Mouse (Mus musculus) heart, adult 2 months (tissue): ENCODE measurements around the gene Mrps12. TPM values are rescaled to one million over a fixed set of nuclear protein-coding genes. Genes with fewer than 3 reads are reported as not detected.

Source experiments
- DNase-seq, 2 experiments: peaks; one replicate each; pipeline ENCODE4 v3.0.0; 2021
- H3K27ac ChIP-seq: fragments of 200-600 bp; 2 replicates; pipeline ENCODE4 v1.8.1; 2022
- H3K27me3 ChIP-seq: fragments of 200-500 bp; 2 replicates; pipeline ENCODE4 v1.6.1; 2012; ENCODE audit warnings: mild to moderate bottlenecking, low read length, inconsistent platforms, mixed read lengths; ENCODE audit not compliant: control insufficient read depth, insufficient read depth
- H3K36me3 ChIP-seq: fragments of 200-500 bp; 2 replicates; pipeline ENCODE4 v1.6.1; 2012; ENCODE audit warnings: low read length, inconsistent platforms; ENCODE audit not compliant: control insufficient read depth, insufficient read depth
- H3K4me1 ChIP-seq: fragments of 200-500 bp; 2 replicates; pipeline ENCODE4 v1.6.1; 2011; ENCODE audit warnings: low read length; ENCODE audit not compliant: control insufficient read depth, insufficient read depth
- H3K4me3 ChIP-seq: fragments of 200-600 bp; 2 replicates; pipeline ENCODE4 v1.8.1; 2022
- H3K79me2 ChIP-seq: fragments of 200-500 bp; replicated peaks from 2 replicates; pipeline ENCODE4 v1.6.1; 2012; ENCODE audit warnings: mild to moderate bottlenecking, inconsistent platforms, low read length, moderate library complexity, mixed read lengths; ENCODE audit not compliant: control insufficient read depth, insufficient read depth
- H3K9ac ChIP-seq: fragments of 200-500 bp; 2 replicates; pipeline ENCODE4 v1.6.1; 2012; ENCODE audit warnings: low read depth, mild to moderate bottlenecking, control low read depth, inconsistent platforms, low read length, mixed read lengths
- CTCF ChIP-seq: fragments of 200-600 bp; IDR thresholded peaks from 2 replicates; pipeline ENCODE4 v1.8.1; 2022; ENCODE audit warnings: antibody characterized with exemption, mild to moderate bottlenecking, moderate library complexity
- EP300 ChIP-seq: fragments of 200-500 bp; IDR thresholded peaks from 2 replicates; pipeline ENCODE4 v1.6.1; 2011; ENCODE audit warnings: low read depth, low read length, control low read depth; ENCODE audit not compliant: insufficient read depth
- POLR2A ChIP-seq: fragments of 200-500 bp; IDR thresholded peaks from 2 replicates; pipeline ENCODE4 v1.6.1; 2011; ENCODE audit warnings: mild to moderate bottlenecking, low read depth, low read length, control low read depth; ENCODE audit not compliant: insufficient read depth
- WGBS: fragments of 180-500 bp; shearing (Covaris S2); methylation state at CpG from one replicate; pipeline ENCODE4 v1.1.7; 2018; 5-methylcytosine and 5-hydroxymethylcytosine counted together
- intact Hi-C: fragments of 180-260 bp; cut with DNase I; formaldehyde crosslinking; loops from one replicate; pipeline ENCODE4 v1.15.1; 2025
- polyA plus RNA-seq: library from polyadenylated mRNA; depleted of rRNA; stranded (reverse); fragments of >200 nt; gene quantifications from 2 replicates; pipeline ENCODE4 v1.2.3, GENCODE M21; 2012
- total RNA-seq, 2 experiments: library from RNA; stranded (reverse); gene quantifications; 2 replicates each; pipeline ENCODE4 v1.2.3; 2021

Gene Mrps12
- total and polyA plus RNA-seq, 3 experiments, result 47.8 to 57.3 (median 51.9) TPM

DNA sequence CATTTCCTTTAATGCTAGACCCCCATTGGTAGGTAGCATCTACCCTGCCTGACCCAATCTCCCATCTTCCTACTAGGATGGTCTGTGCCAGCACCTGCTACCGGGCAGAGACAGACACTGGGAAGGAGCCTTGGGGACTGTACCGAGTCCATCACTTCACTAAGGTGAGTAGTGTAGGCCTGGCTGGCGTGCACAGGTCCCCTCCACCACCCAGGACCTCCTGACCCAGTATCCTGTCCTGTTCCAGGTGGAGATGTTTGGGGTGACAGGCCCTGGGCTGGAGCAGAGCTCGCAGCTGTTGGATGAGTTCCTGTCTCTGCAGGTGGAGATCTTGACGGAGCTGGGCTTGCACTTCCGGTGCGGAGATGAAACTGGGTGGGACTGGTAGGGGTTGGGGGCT lies 8.3 kb upstream of the Mrps12 start:
- Histone ChIP-seq H3K9ac (no peak overlapping the region), H3K4me1 (no peaks in the 10 kb centered on the region), H3K27ac (no peak overlapping the region), H3K4me3 (no peak overlapping the region), H3K27me3 (no peaks in the 10 kb centered on the region), H3K36me3 (no peaks in the 10 kb centered on the region), H3K79me2 (no peaks in the 10 kb centered on the region)
- 92% methylated on average over 7 of the region's 7 CpGs for WGBS
- TF ChIP-seq POLR2A, result no peak
- no peak for TF ChIP-seq EP300
- TF ChIP-seq CTCF, result no peak
- intact Hi-C loops, result no loop called here
- no peak for DNase-seq

DNA sequence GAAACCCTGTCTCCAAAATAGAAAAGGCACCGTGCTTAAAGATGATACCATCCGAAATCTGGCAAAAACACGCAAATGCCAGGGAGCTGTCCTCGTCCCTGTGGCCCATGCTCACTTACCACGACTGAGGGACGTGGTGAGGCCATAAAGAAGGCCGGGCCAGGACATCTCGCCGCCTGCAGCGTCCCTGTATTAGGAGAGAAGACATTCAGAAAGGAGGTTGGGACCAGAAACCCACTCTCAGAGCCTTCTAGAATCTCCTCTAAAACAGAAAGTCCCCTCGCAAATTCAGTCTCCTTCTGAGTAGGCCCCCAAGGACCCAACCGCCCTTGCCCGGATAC lies 282 bp downstream of the Mrps12 start:
- peak overlapping the region; percentile 81 for H3K9ac ChIP-seq
- H3K27ac ChIP-seq, result peak overlapping the region; percentile 97
- intact Hi-C loops, result no loop called here
- H3K4me1 ChIP-seq, result peaks cover 5% of the 10 kb centered on the region
- DNase-seq, result no peak
- H3K27me3 ChIP-seq, result no peaks in the 10 kb centered on the region
- H3K36me3 ChIP-seq, result no peaks in the 10 kb centered on the region
- H3K79me2 ChIP-seq, result no peaks in the 10 kb centered on the region
- 2% methylated on average over 13 of the region's 13 CpGs for WGBS
- H3K4me3 ChIP-seq, result peak overlapping the region; percentile 93
- TF ChIP-seq EP300, result no peak
- no peak for TF ChIP-seq POLR2A
- TF ChIP-seq CTCF, result no peak

DNA sequence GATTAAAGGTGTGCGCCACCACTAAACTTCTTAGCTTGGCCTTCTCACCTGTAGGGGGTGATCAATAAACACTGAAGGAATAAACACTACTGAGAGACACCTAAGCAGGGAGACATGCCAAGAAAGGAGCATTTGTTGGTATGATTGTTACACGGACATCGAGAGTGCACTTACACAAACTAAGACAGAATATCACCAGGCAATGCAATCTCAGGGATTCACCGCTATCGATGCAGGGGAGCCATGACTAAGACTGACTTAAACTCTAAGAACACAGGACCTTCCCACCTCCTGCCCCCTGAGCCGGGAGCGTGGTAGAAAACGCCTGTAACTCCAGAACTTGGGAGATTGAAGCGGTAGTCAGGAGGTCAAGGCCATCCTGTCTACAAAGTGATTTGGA lies 671 bp downstream of the Mrps12 start:
- intact Hi-C loops, result no loop called here
- no peaks in the 10 kb centered on the region for H3K27me3 ChIP-seq
- H3K4me1 ChIP-seq, result peaks cover 5% of the 10 kb centered on the region
- no peaks in the 10 kb centered on the region for H3K79me2 ChIP-seq
- TF ChIP-seq POLR2A, result no peak
- no peak for TF ChIP-seq EP300
- TF ChIP-seq CTCF, result no peak
- DNase-seq, result no peak
- H3K36me3 ChIP-seq, result no peaks in the 10 kb centered on the region
- peak overlapping the region; percentile 93 for H3K4me3 ChIP-seq
- peak overlapping the region; percentile 97 for H3K27ac ChIP-seq
- peak overlapping the region; percentile 81 for H3K9ac ChIP-seq
- WGBS, result 28% methylated on average over 9 of the region's 9 CpGs

DNA sequence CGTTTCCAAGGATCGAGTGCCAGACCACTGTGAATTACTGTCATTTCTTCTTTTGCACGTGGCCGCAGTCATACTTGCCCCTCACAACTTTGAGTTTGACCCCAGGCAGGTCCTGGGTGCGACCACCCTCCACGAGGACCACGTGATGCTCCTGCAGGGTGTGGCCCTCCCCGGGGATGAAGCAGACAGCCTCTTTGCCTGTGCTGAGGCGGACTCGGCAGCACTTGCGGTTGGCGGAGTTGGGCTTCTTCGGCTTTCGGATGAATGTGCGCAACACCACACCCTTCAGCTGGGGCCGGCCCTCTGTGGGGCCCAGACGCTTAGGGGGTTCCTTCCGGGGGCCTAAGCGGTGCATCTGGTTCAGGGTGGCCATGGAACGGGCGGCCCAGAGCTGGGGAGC lies 1.8 kb downstream of the Mrps12 start:
- 90% methylated on average over 21 of the region's 21 CpGs for whole genome bisulfite sequencing
- no peak overlapping the region for H3K27ac ChIP-seq
- no peak for DNase-seq
- intact Hi-C loops, result no loop called here
- peaks cover 5% of the 10 kb centered on the region for H3K4me1 ChIP-seq
- no peak for TF ChIP-seq EP300
- no peaks in the 10 kb centered on the region for H3K79me2 ChIP-seq
- H3K4me3 ChIP-seq, result no peak overlapping the region
- no peaks in the 10 kb centered on the region for H3K27me3 ChIP-seq
- H3K9ac ChIP-seq, result no peak overlapping the region
- H3K36me3 ChIP-seq, result no peaks in the 10 kb centered on the region

DNA sequence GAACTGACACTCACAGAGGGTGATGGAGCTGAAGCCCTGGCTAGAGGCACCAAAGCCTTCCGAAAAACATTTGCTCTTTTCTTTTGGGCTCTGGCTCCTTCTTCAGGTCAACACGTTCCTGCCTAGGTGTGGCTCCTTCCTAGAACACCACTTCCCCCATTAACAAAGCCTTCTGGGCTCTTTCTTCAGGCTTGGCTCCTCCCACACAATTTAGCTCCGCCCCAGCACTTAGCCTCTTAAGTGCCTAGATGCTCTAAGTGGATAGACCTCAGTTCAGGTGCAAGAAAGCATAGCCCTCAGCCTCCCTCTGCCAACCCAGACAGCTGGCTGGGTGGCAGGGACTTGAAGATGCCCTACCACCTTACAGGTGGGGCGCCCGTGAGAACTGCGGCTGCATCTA lies 5.9 kb downstream of the Mrps12 start:
- 80% methylated on average over 6 of the region's 6 CpGs for WGBS
- Histone ChIP-seq H3K4me1 (no peaks in the 10 kb centered on the region), H3K27me3 (no peaks in the 10 kb centered on the region), H3K9ac (no peak overlapping the region), H3K79me2 (no peaks in the 10 kb centered on the region), H3K36me3 (no peaks in the 10 kb centered on the region), H3K4me3 (no peak overlapping the region), H3K27ac (no peak overlapping the region)
- TF ChIP-seq POLR2A (no peak), CTCF (no peak), EP300 (no peak)
- no peak for DNase-seq
- intact Hi-C loops, result no loop called here

DNA sequence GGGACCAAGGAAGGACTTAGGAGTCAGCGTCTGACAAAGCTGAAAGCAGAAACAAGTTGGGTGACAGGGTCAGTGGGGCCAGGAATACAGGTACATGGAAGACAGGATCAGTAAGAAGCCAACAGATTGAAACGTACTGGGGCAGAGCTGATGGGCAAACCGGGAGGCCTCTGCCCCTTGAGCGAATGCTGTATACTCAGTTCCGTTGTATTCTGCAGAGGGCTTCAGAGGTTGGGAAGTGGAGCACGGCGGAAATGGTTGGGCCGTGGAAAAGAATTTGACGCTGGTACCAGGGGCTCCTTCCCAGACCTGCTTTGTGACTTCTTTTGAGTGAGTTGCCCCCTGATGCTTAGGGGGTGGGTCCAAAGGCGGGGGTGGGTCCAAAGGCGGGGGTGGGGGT lies 8.4 kb downstream of the Mrps12 start:
- Histone ChIP-seq H3K27me3 (no peaks in the 10 kb centered on the region), H3K79me2 (no peaks in the 10 kb centered on the region), H3K27ac (no peak overlapping the region), H3K9ac (no peak overlapping the region), H3K36me3 (no peaks in the 10 kb centered on the region), H3K4me3 (peak overlapping the region; percentile 24), H3K4me1 (no peaks in the 10 kb centered on the region)
- 32% methylated on average over 11 of the region's 11 CpGs for WGBS
- intact Hi-C loops, result no loop called here
- no peak for DNase-seq
- no peak for TF ChIP-seq EP300
- TF ChIP-seq POLR2A, result no peak
- no peak for TF ChIP-seq CTCF
